Mouse (Mus musculus) brown adipose tissue, adult 24 weeks (tissue): ENCODE measurements at regions not wholly inside any gene's neighbourhood (a gene's known extent, or its start where the extent isn't known, plus 50 kb on each side); places are given as distances from the start of the nearest gene placed in this dataset.
"Not testable (repeated sequence)": the region's sequence is repeated elsewhere in the genome, so short reads cannot be mapped to it uniquely, and the experiment has no call there.

ENCODE experiments used
- H3K27ac ChIP-seq: fragments of 200-500 bp; replicated peaks from 2 replicates; pipeline ENCODE4 v1.5.1; 2012; ENCODE audit warnings: low read depth, mild to moderate bottlenecking, low read length
- H3K4me1 ChIP-seq: fragments of 200-500 bp; 2 replicates; pipeline ENCODE4 v1.6.1; 2012; ENCODE audit warnings: low read length, mixed read lengths; ENCODE audit not compliant: control insufficient read depth, insufficient read depth, insufficient read length
- H3K4me3 ChIP-seq: fragments of 200-500 bp; 2 replicates; pipeline ENCODE4 v1.5.1; 2012; ENCODE audit warnings: low read depth, mild to moderate bottlenecking, low read length, moderate library complexity; ENCODE audit not compliant: insufficient read depth

DNA sequence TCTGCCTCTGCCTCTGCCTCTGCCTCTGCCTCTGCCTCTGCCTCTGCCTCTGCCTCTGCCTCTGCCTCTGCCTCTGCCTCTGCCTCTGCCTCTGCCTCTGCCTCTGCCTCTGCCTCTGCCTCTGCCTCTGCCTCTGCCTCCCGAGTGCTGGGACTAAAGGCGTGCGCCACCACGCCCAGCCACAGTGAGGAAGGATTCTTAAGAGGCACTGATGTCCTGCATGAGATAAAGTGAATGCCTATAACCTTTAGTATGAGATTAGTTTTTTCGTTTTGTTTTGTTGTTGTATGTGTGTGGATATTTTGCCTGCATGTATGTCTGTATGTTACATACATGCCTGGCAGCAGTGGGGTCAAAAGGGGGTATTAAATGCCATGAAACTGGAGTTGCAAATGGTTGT is 63.2 kb downstream of the Hlx start:
- not testable (repeated sequence) for H3K4me1 ChIP-seq, H3K4me3 ChIP-seq, H3K27ac ChIP-seq

DNA sequence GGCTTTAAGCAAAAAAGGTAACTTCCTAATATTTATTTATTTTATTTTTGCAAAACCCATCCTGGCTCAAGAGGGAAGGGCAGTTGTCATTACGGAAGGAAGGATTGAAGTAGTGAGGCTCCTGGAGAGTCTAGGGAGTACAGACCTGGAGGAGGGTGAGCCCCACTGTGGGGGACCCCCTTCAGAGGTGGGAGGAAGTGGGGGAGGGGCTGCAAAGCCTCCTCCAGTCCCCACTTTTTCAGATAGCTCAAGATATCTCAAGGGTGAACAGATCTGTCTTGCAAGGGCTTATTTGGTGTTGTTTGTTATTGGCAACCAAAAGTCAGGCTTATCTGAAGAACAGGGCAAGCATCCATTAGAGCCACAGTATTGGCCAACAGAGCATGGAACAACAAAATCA is 64.0 kb downstream of the Hlx start:
- Histone ChIP-seq H3K27ac (no peak overlapping the region), H3K4me1 (no peaks in the 10 kb centered on the region), H3K4me3 (no peak overlapping the region)

DNA sequence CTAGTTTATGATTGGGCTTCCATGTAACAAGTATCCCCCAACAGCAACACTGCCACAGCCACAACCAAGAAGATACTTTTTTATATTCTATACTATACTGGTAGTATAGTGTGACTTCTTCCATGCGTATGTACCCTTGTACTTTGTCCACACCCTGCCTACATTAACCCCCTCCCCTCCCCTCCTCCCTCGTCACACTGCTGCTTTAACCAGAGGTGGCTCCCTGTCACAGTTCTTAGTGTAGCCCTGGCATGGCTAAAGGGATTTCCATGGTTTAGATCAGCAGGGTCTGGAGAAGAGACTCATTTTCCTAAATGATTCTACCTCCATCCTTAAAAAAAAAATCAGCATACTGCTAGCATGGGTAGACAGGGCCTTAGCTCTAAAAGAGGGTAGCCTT is 64.4 kb downstream of the Hlx start:
- Histone ChIP-seq H3K4me1 (no peaks in the 10 kb centered on the region), H3K27ac (no peak overlapping the region), H3K4me3 (no peak overlapping the region)

DNA sequence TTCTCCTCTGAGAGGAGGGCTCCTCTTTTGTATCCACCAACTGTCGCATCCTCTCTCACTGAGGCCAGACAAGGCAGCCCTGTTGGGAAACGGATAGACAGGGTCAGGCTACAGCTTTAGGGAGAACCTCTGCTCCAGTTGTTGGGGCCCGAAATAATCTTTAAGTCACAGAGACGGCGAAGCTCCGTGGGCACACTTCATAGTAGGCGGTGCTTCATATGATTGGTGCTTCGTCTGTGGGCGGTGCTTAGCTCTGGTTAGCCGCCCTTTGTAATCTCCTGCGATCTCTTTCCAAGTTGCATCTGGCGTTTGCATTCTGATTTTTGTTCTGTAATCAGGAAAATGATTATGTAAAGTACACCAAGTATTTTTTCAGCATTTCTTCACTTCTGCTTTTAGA is 67.2 kb downstream of the Hlx start:
- Histone ChIP-seq H3K27ac (no peak overlapping the region), H3K4me3 (no peak overlapping the region), H3K4me1 (no peaks in the 10 kb centered on the region)

DNA sequence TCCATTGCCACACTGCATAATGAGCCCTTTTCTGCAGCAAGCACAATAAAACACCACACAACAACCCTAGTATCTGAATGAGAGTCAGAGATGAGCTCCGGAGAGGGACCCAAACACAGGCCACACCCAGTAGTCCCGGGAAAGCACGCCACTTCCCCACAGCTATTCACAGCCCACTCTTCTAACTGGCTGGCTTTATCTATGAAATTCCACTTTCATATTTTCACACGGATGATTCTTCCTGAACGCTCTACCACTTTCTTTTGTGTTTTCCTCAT is 68.4 kb downstream of the Hlx start:
- Histone ChIP-seq H3K27ac (no peak overlapping the region), H3K4me3 (no peak overlapping the region)

GRCm38 (mm10) chr1:184663300-184664097 is 68.9 kb downstream of the Hlx start:
- Histone ChIP-seq H3K4me3 (no peak overlapping the region), H3K27ac (no peak overlapping the region), H3K4me1 (no peaks in the 10 kb centered on the region)

More for the DNA sequence above, 68.4 kb downstream of the Hlx start:
- H3K4me1 ChIP-seq, result no peaks in the 10 kb centered on the region

DNA sequence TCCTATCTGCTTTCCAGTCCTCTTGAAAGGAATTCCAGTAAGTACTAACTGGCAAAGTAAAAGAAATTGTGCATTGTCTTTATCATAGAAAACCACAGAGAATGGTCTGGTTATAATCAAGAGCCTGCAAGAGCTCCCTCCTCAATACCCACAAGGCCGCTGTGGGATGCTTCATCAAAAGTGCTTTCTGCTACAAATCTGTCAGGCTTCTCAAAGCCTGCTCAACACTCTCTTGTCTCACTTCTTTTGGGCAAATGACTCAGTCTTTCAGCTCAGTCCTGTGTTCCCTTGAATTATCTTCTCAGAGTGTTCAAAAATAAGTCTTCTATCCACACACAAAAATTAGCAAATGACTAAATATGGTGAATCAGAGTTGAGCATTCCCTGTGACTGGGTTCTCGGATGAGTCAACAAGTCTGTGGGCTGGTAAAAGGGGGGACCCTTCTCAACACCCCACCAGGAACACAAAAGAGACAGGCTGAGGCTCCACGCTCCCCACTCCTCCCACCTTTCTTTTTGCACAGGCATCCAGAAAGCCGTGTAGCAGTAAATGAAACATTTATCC is 81.8 kb downstream of the Hlx start:
- Histone ChIP-seq H3K27ac (no peak overlapping the region), H3K4me3 (no peak overlapping the region), H3K4me1 (no peaks in the 10 kb centered on the region)

DNA sequence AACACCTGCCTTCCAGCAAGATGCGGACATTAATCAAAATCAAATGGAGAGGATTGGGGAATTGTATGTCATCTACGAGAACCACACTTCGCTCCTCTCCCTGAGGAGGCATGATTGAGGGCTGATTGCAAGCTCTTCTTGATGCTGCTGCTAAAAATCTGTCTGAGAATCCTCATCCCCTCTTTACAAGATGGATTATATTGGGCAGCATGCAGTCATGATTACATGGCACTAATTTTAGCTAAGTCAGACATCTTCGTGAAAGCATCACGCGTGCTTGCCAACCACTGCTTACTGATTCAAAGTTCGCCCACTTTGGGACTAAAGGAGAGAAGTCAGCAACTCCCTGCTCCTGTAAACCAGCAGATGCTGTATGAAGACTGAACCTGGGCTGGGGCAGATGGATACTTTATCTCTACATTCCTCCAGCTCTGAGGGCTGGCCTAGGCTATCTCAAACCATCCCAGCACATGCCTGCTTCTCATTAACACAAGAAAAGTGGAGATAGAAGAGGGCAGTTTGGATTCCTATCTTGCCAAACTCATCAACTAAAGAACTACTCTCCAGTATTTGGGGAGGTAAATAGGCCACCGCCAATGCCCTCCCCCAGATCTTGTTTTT is 84.4 kb downstream of the Hlx start:
- no peak overlapping the region for H3K27ac ChIP-seq
- no peak overlapping the region for H3K4me3 ChIP-seq
- no peaks in the 10 kb centered on the region for H3K4me1 ChIP-seq

DNA sequence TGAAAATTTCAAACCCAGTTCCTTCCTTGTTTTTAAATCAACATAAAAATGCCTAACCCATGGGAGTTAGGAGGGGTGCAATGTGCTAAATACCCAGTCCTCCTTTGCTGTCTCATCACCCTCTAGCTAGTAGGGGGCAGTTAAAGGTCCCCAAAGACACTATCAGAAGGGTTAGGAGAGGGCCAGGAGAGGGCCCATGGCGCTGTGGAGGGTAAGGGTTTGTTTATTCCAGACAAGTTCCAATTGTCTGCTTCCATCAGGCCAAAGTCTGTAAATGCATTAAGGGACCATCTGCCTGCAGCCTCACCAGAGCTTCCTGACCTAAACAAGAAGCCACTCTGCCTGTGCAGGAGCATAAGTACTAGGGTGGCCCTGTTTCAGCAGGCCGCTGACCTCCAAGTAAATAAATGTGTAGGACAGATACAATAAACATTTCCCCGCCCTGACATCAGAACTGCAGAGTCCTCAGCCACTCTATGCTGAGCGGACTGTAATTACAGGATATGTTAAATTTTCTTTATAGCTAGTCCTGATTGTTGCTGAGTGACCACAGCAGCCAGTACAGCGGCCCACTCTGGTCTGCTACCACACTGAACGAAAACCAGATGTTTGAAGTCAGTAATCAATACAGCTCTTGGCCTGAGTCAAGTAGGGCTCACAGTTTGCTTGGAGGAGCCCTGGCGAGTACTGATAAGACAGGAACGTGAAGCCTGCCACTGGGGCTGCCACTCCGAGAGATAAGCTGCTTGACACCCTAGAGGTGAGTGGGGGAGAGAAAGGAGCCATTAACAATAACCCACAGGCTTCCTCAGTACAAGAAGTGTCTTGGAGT is 87.4 kb downstream of the Hlx start:
- no peaks in the 10 kb centered on the region for H3K4me1 ChIP-seq
- H3K4me3 ChIP-seq, result no peak overlapping the region
- no peak overlapping the region for H3K27ac ChIP-seq

GRCm38 (mm10) chr1:184630695-184631475 is 101.5 kb downstream of the Hlx start:
- no peak overlapping the region for H3K27ac ChIP-seq
- no peaks in the 10 kb centered on the region for H3K4me1 ChIP-seq
- H3K4me3 ChIP-seq, result no peak overlapping the region

GRCm38 (mm10) chr1:184629194-184629593 is 103.2 kb downstream of the Hlx start:
- Histone ChIP-seq H3K27ac (no peak overlapping the region), H3K4me3 (no peak overlapping the region), H3K4me1 (no peaks in the 10 kb centered on the region)

- Histone ChIP-seq H3K27ac (no peak overlapping the region), H3K4me1 (no peaks in the 10 kb centered on the region), H3K4me3 (no peak overlapping the region)
These were observed 103.8 kb downstream of the Hlx start for GRCm38 (mm10) chr1:184628566-184629168.

- Histone ChIP-seq H3K27ac (no peak overlapping the region), H3K4me3 (no peak overlapping the region), H3K4me1 (no peaks in the 10 kb centered on the region)
These were observed 110.0 kb downstream of the Hlx start for GRCm38 (mm10) chr1:184622462-184622861.

GRCm38 (mm10) chr1:184621950-184622349 is 110.5 kb downstream of the Hlx start:
- H3K4me3 ChIP-seq, result no peak overlapping the region
- H3K27ac ChIP-seq, result no peak overlapping the region
- no peaks in the 10 kb centered on the region for H3K4me1 ChIP-seq
